Mouse (Mus musculus): Measurements from ENCODE around the gene Keap1. TPM values are rescaled to one million over a fixed set of nuclear protein-coding genes. Genes with fewer than 3 reads are reported as not detected.

The Keap1 gene
- polyA plus RNA-seq, 1 experiment from 2014 or later: 51.5 TPM

DNA sequence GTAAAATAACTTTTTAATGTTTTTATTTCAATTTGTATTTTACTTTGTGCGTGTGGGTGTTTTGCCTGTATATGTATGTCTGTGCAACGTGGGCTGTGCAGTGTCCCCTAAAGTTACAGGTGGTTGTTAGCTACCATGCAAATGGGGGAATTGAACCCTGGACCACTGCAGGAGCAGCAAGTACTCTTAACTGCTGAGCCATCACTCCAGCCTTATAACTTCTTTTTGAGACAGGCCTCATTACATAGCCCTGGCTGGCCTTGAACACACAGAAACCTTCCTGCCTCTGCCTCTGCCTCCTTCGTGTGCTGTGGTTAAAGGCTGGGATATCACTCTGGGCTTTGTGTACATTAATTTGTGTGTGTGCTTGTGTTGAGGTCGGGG is 296 bp upstream of the Keap1 start:
- H3K9me3 ChIP-seq (replicated peaks; ENCODE audit: control insufficient read depth, low read length): 0 out of 2 replicates have a peak, but pooled peaks cover 2% of the 10 kb centered on the region
- peak overlapping the region; percentile 72 for H3K4me3 ChIP-seq (ENCODE audit: low read length)
- H3K27ac ChIP-seq (ENCODE audit: low read length): peak overlapping the region; percentile 97
- H3K9ac ChIP-seq (ENCODE audit: low read length): peak overlapping the region; percentile 99
- 44% methylated on average over 4 of the region's 4 CpGs for WGBS
- H3K4me1 ChIP-seq (ENCODE audit: control insufficient read depth, insufficient read depth, low read length): peaks cover 27% of the 10 kb centered on the region
- H3K4me2 ChIP-seq (ENCODE audit: low read depth, low read length): peak overlapping the region; percentile 73
- peaks cover 6% of the 10 kb centered on the region for H3K36me3 ChIP-seq (ENCODE audit: control insufficient read depth, insufficient read depth)
- H3K27me3 ChIP-seq (ENCODE audit: control insufficient read depth, insufficient read depth, low read length): peaks cover 21% of the 10 kb centered on the region
- ATAC-seq (replicated peaks; ENCODE audit: extremely low read depth, insufficient read depth, low FRiP score): no peak

DNA sequence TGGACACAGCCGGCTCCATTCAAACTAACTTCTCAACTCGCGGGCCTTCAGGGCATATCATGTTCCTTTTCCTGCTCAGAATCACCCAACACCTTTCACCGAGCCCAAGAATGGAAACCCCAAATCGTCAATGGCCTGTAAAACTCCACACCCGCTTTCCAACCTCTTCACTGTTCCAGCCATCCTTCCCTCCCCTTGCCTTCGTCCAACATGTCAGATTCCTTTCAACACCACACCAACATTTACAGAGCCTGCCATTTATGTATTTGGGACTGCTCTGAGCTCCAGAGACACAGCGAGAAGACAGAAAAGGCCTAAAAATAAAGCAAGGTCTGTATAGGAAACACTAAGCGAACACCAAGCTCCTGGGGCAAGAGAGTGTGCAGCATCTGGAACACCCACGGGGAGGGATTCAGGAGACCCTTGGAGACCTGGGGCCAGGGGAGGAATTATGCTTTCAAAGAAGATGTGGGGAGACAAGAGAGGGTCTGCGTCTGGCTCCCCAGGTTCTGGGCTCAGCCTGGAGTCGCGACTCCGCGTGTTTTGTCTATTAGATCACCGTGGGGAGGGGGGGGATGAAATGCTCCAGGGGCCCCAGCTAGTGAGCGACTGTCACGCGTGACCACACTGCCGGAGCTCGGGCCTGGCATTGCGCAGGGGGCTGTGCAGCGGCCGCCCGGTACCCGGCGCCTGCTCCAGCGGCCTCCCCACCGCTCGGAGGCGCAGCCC is 993 bp downstream of the Keap1 start:
- H3K27me3 ChIP-seq (ENCODE audit: control insufficient read depth, insufficient read depth, low read length): peaks cover 8% of the 10 kb centered on the region
- H3K4me3 ChIP-seq (ENCODE audit: low read length): peak overlapping the region; percentile 72
- 0% methylated on average over 30 of the region's 31 CpGs for WGBS
- peak overlapping the region; percentile 97 for H3K27ac ChIP-seq (ENCODE audit: low read length)
- peak overlapping the region; percentile 99 for H3K9ac ChIP-seq (ENCODE audit: low read length)
- H3K4me1 ChIP-seq (ENCODE audit: control insufficient read depth, insufficient read depth, low read length): peaks cover 18% of the 10 kb centered on the region
- peak overlapping the region; percentile 73 for H3K4me2 ChIP-seq (ENCODE audit: low read depth, low read length)
- H3K9me3 ChIP-seq (replicated peaks; ENCODE audit: control insufficient read depth, low read length): 0 out of 2 replicates have a peak, but pooled peaks cover 2% of the 10 kb centered on the region
- peak; percentile 28; the same call in 1 of the 2 replicates for ATAC-seq (replicated peaks; ENCODE audit: extremely low read depth, insufficient read depth, low FRiP score)
- H3K36me3 ChIP-seq (ENCODE audit: control insufficient read depth, insufficient read depth): peaks cover 19% of the 10 kb centered on the region

DNA sequence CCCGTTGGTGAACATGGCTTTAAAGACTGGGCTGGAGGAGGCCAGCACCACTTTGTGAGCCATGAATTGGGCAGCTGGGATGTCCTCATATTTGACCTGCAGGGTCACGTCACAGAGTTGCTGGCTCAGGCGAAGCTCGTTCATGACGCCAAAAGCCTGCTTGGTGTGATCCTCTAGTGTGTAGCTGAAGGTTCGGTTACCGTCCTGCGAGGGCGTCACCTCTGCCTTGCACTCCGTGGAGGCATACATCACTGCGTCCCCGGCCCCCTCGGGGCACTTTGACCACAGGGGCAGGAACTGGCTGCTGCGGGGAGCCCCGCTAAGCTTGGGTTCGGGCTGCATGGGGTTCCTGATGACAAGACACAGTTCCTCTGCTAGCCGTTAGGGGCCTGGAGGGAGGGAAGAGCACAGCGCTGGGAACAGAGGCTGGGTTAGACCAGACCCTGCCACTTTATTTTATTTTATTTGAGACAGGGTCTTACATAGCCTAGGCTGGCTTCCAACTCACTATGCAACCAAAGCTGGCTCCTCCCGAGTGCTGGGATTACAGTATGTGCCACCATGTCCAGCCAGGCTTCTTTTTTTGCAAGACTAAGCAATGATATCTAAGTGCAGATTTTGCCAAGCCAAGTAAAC is 1.7 kb downstream of the Keap1 start:
- peak; percentile 12; the same call in 1 of the 2 replicates for ATAC-seq (replicated peaks; ENCODE audit: extremely low read depth, insufficient read depth, low FRiP score)
- H3K27ac ChIP-seq (ENCODE audit: low read length): peak overlapping the region; percentile 97

DNA sequence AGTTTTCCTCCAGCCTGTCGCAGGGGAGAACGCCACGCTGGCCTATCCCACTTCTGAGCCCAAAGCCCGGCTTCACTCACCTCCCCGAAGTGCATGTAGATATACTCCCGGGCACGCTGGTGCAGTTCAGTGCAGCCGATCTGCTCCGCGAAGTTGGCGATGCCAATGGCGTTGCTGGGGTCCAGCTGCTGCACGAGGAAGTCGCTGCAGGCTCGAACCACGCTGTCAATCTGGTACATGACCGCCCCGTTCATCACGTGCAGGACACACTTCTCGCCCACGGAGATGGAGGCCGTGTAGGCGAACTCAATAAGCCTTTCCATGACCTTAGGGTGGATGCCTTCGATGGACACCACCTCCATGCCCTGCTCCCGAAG is 2.2 kb downstream of the Keap1 start:
- Histone ChIP-seq H3K4me3 (ENCODE audit: low read length) (peak overlapping the region; percentile 72), H3K27me3 (ENCODE audit: control insufficient read depth, insufficient read depth, low read length) (0 out of 2 replicates have a peak, but pooled peaks cover 3% of the 10 kb centered on the region), H3K4me1 (ENCODE audit: control insufficient read depth, insufficient read depth, low read length) (peaks cover 18% of the 10 kb centered on the region), H3K27ac (ENCODE audit: low read length) (peak overlapping the region; percentile 97), H3K4me2 (ENCODE audit: low read depth, low read length) (peak overlapping the region; percentile 73), H3K9ac (ENCODE audit: low read length) (peak overlapping the region; percentile 99), H3K9me3 (replicated peaks; ENCODE audit: control insufficient read depth, low read length) (no peaks in the 10 kb centered on the region), H3K36me3 (ENCODE audit: control insufficient read depth, insufficient read depth) (peaks cover 25% of the 10 kb centered on the region)
- 75% methylated on average over 25 of the region's 25 CpGs for WGBS
- ATAC-seq (replicated peaks; ENCODE audit: extremely low read depth, insufficient read depth, low FRiP score): no peak

More for the DNA sequence above, 1.7 kb downstream of the Keap1 start:
- H3K9ac ChIP-seq (ENCODE audit: low read length): peak overlapping the region; percentile 99
- H3K9me3 ChIP-seq (replicated peaks; ENCODE audit: control insufficient read depth, low read length): no peaks in the 10 kb centered on the region
- peaks cover 3% of the 10 kb centered on the region; the same call in 1 of the 2 replicates for H3K27me3 ChIP-seq (ENCODE audit: control insufficient read depth, insufficient read depth, low read length)
- peak overlapping the region; percentile 73 for H3K4me2 ChIP-seq (ENCODE audit: low read depth, low read length)
- peaks cover 24% of the 10 kb centered on the region for H3K36me3 ChIP-seq (ENCODE audit: control insufficient read depth, insufficient read depth)
- peak overlapping the region; percentile 72 for H3K4me3 ChIP-seq (ENCODE audit: low read length)
- peaks cover 18% of the 10 kb centered on the region for H3K4me1 ChIP-seq (ENCODE audit: control insufficient read depth, insufficient read depth, low read length)
- WGBS: 10% methylated on average over 19 of the region's 19 CpGs

DNA sequence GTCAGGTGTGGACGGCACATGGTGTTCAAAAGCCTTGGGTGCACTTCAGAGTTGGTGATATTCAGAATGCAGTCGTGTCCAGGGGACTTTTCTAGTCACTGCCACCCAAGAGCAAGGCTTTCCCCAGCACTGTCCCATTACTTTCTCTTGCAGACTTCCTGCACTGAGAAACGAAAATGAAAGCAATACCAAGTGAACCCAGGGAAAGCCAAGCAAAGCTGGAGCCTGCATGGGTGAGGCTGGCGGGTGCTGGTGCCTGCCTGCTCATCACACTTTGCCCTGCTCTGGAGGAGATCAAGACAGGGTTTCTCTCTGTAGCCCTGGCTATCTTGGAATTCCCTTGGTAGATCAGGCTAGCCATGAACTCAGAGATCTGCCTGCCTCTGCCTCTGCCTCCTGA is 3.8 kb downstream of the Keap1 start:
- H3K36me3 ChIP-seq (ENCODE audit: control insufficient read depth, insufficient read depth): peaks cover 38% of the 10 kb centered on the region
- peaks cover 18% of the 10 kb centered on the region for H3K4me1 ChIP-seq (ENCODE audit: control insufficient read depth, insufficient read depth, low read length)
- no peaks in the 10 kb centered on the region for H3K9me3 ChIP-seq (replicated peaks; ENCODE audit: control insufficient read depth, low read length)
- no peak overlapping the region for H3K9ac ChIP-seq (ENCODE audit: low read length)
- no peak overlapping the region for H3K27ac ChIP-seq (ENCODE audit: low read length)
- no peak overlapping the region for H3K4me3 ChIP-seq (ENCODE audit: low read length)
- ATAC-seq (replicated peaks; ENCODE audit: extremely low read depth, insufficient read depth, low FRiP score): no peak
- no peaks in the 10 kb centered on the region for H3K27me3 ChIP-seq (ENCODE audit: control insufficient read depth, insufficient read depth, low read length)
- 83% methylated on average over 4 of the region's 4 CpGs for WGBS
- H3K4me2 ChIP-seq (ENCODE audit: low read depth, low read length): no peak overlapping the region

DNA sequence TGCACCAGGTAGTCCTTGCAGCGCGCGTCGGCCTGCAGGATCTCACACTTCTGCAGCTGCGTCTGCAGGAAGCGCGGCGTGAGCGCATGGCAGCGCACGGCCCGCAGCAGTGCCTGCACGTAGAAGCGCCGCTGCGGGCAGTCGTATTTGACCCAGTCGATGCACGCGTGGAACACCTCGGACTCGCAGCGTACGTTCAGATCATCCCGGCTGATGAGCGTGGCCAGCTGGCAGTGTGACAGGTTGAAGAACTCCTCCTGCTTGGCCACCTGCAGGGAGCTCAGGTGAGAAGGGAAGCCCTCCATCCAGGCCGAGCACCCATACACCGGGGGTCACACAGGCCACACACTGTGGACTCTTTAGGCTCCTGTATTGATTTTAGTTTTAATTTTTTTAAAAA is 5.4 kb downstream of the Keap1 start:
- Histone ChIP-seq H3K9ac (ENCODE audit: low read length) (no peak overlapping the region), H3K9me3 (replicated peaks; ENCODE audit: control insufficient read depth, low read length) (no peaks in the 10 kb centered on the region), H3K4me3 (ENCODE audit: low read length) (no peak overlapping the region), H3K4me2 (ENCODE audit: low read depth, low read length) (no peak overlapping the region), H3K27me3 (ENCODE audit: control insufficient read depth, insufficient read depth, low read length) (no peaks in the 10 kb centered on the region), H3K36me3 (ENCODE audit: control insufficient read depth, insufficient read depth) (peaks cover 52% of the 10 kb centered on the region), H3K4me1 (ENCODE audit: control insufficient read depth, insufficient read depth, low read length) (peaks cover 14% of the 10 kb centered on the region), H3K27ac (ENCODE audit: low read length) (no peak overlapping the region)
- WGBS: 87% methylated on average over 28 of the region's 28 CpGs
- ATAC-seq (replicated peaks; ENCODE audit: extremely low read depth, insufficient read depth, low FRiP score): no peak

DNA sequence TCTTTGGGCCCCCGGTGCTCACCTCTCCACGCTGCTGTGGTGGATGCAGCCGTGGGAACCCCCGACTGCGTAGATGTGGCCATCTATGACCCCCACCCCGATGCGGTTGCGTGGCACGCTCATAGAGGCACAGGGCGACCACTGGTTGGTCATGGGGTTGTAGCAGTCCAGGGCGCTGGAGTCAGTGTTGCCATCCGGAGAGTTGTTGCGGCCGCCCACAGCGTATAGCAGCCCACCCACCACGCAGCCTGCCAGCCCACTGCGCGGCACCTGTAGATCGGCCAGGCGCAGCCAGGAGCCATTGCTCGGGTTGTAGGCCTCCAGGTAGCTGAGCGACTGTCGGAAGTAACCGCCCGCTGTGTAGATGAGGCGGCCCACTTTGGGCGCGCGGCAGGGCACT is 5.8 kb downstream of the Keap1 start:
- ATAC-seq (replicated peaks; ENCODE audit: extremely low read depth, insufficient read depth, low FRiP score): no peak
- Histone ChIP-seq H3K27ac (ENCODE audit: low read length) (no peak overlapping the region), H3K4me3 (ENCODE audit: low read length) (no peak overlapping the region), H3K9me3 (replicated peaks; ENCODE audit: control insufficient read depth, low read length) (no peaks in the 10 kb centered on the region), H3K27me3 (ENCODE audit: control insufficient read depth, insufficient read depth, low read length) (no peaks in the 10 kb centered on the region), H3K4me1 (ENCODE audit: control insufficient read depth, insufficient read depth, low read length) (peaks cover 14% of the 10 kb centered on the region), H3K9ac (ENCODE audit: low read length) (no peak overlapping the region), H3K4me2 (ENCODE audit: low read depth, low read length) (no peak overlapping the region), H3K36me3 (ENCODE audit: control insufficient read depth, insufficient read depth) (peaks cover 52% of the 10 kb centered on the region)
- 91% methylated on average over 29 of the region's 29 CpGs for WGBS

DNA sequence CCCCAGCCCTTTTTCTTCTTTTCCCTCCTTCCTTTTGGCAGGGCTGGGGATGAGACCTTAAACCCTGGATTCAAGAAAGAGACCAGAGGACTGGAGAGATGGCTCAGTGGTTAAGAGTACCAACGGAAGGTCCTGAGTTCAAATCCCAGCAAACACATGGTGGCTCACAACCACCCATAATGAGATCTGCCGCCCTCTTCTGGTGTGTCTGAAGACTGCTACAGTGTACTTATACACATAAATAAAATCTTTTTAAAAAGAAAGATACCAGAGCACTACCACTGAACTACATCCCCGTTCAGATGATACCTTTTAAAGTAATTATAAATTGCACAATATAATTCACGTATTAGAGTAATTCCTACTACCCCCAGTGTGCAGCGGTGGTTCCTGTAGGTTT is 6.3 kb downstream of the Keap1 start:
- Histone ChIP-seq H3K36me3 (ENCODE audit: control insufficient read depth, insufficient read depth) (peaks cover 52% of the 10 kb centered on the region), H3K4me1 (ENCODE audit: control insufficient read depth, insufficient read depth, low read length) (peaks cover 16% of the 10 kb centered on the region)

DNA sequence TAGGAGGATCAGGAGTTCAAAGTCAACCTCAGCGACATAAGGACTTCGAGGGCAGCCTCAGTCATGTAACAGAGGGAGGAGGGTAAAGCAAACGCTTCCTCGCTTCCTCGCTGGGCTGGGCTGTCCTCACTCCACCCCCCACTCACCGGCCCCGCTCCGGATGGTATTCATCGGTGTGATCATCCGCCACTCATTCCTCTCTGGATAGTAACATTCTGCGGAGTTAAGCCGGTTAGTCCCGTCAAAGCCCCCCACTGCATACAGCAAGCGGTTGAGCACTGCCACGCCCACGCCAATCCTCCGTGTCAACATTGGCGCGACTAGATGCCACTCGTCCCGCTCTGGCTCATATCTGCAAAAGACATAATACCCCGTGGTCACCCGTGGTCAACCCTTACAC is 7.6 kb downstream of the Keap1 start:
- Histone ChIP-seq H3K4me3 (ENCODE audit: low read length) (no peak overlapping the region), H3K36me3 (ENCODE audit: control insufficient read depth, insufficient read depth) (peaks cover 48% of the 10 kb centered on the region)
- ATAC-seq (replicated peaks; ENCODE audit: extremely low read depth, insufficient read depth, low FRiP score): no peak

More for the DNA sequence above, 6.3 kb downstream of the Keap1 start:
- 85% methylated on average over 5 of the region's 5 CpGs for WGBS
- Histone ChIP-seq H3K9ac (ENCODE audit: low read length) (no peak overlapping the region), H3K4me3 (ENCODE audit: low read length) (no peak overlapping the region), H3K27me3 (ENCODE audit: control insufficient read depth, insufficient read depth, low read length) (no peaks in the 10 kb centered on the region), H3K9me3 (replicated peaks; ENCODE audit: control insufficient read depth, low read length) (no peaks in the 10 kb centered on the region), H3K27ac (ENCODE audit: low read length) (no peak overlapping the region), H3K4me2 (ENCODE audit: low read depth, low read length) (no peak overlapping the region)
- no peak for ATAC-seq (replicated peaks; ENCODE audit: extremely low read depth, insufficient read depth, low FRiP score)

More for the DNA sequence above, 7.6 kb downstream of the Keap1 start:
- 51% methylated on average over 23 of the region's 23 CpGs for WGBS
- no peak overlapping the region for H3K27ac ChIP-seq (ENCODE audit: low read length)
- H3K9me3 ChIP-seq (replicated peaks; ENCODE audit: control insufficient read depth, low read length): no peaks in the 10 kb centered on the region
- no peaks in the 10 kb centered on the region for H3K27me3 ChIP-seq (ENCODE audit: control insufficient read depth, insufficient read depth, low read length)
- no peak overlapping the region for H3K4me2 ChIP-seq (ENCODE audit: low read depth, low read length)
- peaks cover 10% of the 10 kb centered on the region for H3K4me1 ChIP-seq (ENCODE audit: control insufficient read depth, insufficient read depth, low read length)
- H3K9ac ChIP-seq (ENCODE audit: low read length): no peak overlapping the region

Measured in heart, embryonic 16.5 days (tissue).